ENCODE assay signal across 24 mouse cellular contexts in genomic region chr14:22105855-22106254, GRCm38 (mm10).
"Had no signal": no experiment of that assay in that cellular context is flagged by ENCODE, and none has a peak within 500 bp of the region (broad histone marks: within the 10 kb centered on the region; RNA-seq: fewer than 3 reads in every experiment).

No protein-coding gene starts in this region.

- H3K36me3 ChIP-seq: limb, embryonic 10.5 days; limb, embryonic 13.5 days; liver, embryonic 12.5 days; liver, embryonic 15.5 days; lung, embryonic 15.5 days; midbrain, embryonic 10.5 days; midbrain, embryonic 13.5 days; neural tube, embryonic 13.5 days; stomach, embryonic 15.5 days had no signal

- H3K27ac ChIP-seq: layer of hippocampus, adult 2 months; limb, embryonic 10.5 days; limb, embryonic 13.5 days; liver, embryonic 12.5 days; liver, embryonic 15.5 days; lung, embryonic 15.5 days; midbrain, embryonic 10.5 days; midbrain, embryonic 13.5 days; neural tube, embryonic 13.5 days; stomach, embryonic 15.5 days had no signal

- H3K4me2 ChIP-seq: limb, embryonic 13.5 days; liver, embryonic 12.5 days; liver, embryonic 15.5 days; lung, embryonic 15.5 days; midbrain, embryonic 13.5 days; neural tube, embryonic 13.5 days; stomach, embryonic 15.5 days had no signal

- H3K4me1 ChIP-seq: liver, embryonic 12.5 days; liver, embryonic 15.5 days; lung, embryonic 15.5 days; megakaryocyte, embryonic 14.5 days; midbrain, embryonic 13.5 days; neural tube, embryonic 13.5 days; stomach, embryonic 15.5 days had no signal

- H3K4me3 ChIP-seq: layer of hippocampus, adult 2 months; limb, embryonic 10.5 days; limb, embryonic 13.5 days; liver, embryonic 12.5 days; liver, embryonic 15.5 days; lung, embryonic 15.5 days; megakaryocyte, embryonic 14.5 days; midbrain, embryonic 10.5 days; midbrain, embryonic 13.5 days; myocyte; neural tube, embryonic 13.5 days; stomach, embryonic 15.5 days had no signal

- DNase-seq: kidney, adult 11 months; kidney, adult 8-10 months; layer of hippocampus, adult 9-11 months; liver; lung, adult 18-20 months; lung, postnatal 10 days; lung, postnatal 36 days; retina, postnatal 1 day; right cerebral cortex, postnatal 25 days; spleen, adult 18-20 months; thymus, postnatal 25 days had no signal

- ATAC-seq: liver, embryonic 12.5 days; midbrain, embryonic 13.5 days; midbrain, embryonic 16.5 days had no signal

- H3K27me3 ChIP-seq: liver, embryonic 12.5 days; liver, embryonic 15.5 days; lung, embryonic 15.5 days; megakaryocyte, embryonic 14.5 days; stomach, embryonic 15.5 days had no signal

- H3K9me3 ChIP-seq: limb, embryonic 10.5 days; limb, embryonic 13.5 days; liver, embryonic 12.5 days; liver, embryonic 15.5 days; lung, embryonic 15.5 days; megakaryocyte, embryonic 14.5 days; midbrain, embryonic 10.5 days; midbrain, embryonic 13.5 days; neural tube, embryonic 13.5 days; stomach, embryonic 15.5 days had no signal

- H3K9ac ChIP-seq: limb, embryonic 13.5 days; liver, embryonic 12.5 days; liver, embryonic 15.5 days; lung, embryonic 15.5 days; midbrain, embryonic 13.5 days; neural tube, embryonic 13.5 days; stomach, embryonic 15.5 days had no signal
